Mouse (Mus musculus): ENCODE measurements at regions not wholly inside any gene's neighbourhood (a gene's known extent, or its start where the extent isn't known, plus 50 kb on each side); places are given as distances from the start of the nearest gene placed in this dataset.

- ATAC-seq (ENCODE audit: low FRiP score) (no peak), DNase-seq (ENCODE audit: low spot score) (no peak)
- WGBS: 93% methylated on average over 2 of the region's 2 CpGs
Measured at GRCm38 (mm10) chr16:52972811-52973210, 518.9 kb upstream of the Alcam start.

GRCm38 (mm10) chr16:52947679-52948078 lies 493.8 kb upstream of the Alcam start:
- DNase-seq (ENCODE audit: low spot score) (no peak), ATAC-seq (ENCODE audit: low FRiP score) (no peak)
- no peaks in the 10 kb centered on the region for H3K27me3 ChIP-seq (ENCODE audit: control insufficient read depth, insufficient read depth, low read length)
- no peak overlapping the region for H3K9ac ChIP-seq (ENCODE audit: low read depth, low read length)
- H3K4me3 ChIP-seq (ENCODE audit: low read depth, low read length): no peak overlapping the region
- no peaks in the 10 kb centered on the region for H3K9me3 ChIP-seq (ENCODE audit: control insufficient read depth, low read length)
- no peaks in the 10 kb centered on the region for H3K4me1 ChIP-seq (replicated peaks; ENCODE audit: control insufficient read depth, insufficient read depth, low read length)
- no peak overlapping the region for H3K4me2 ChIP-seq (replicated peaks; ENCODE audit: low read depth, low read length)
- 44% methylated on average over 4 of the region's 4 CpGs for WGBS
- H3K27ac ChIP-seq (ENCODE audit: low read depth, low read length): no peak overlapping the region
- no peaks in the 10 kb centered on the region for H3K36me3 ChIP-seq (ENCODE audit: control insufficient read depth, insufficient read depth, low read length)

More at GRCm38 (mm10) chr16:52972811-52973210, 518.9 kb upstream of the Alcam start:
- Histone ChIP-seq H3K4me2 (replicated peaks; ENCODE audit: low read depth, low read length) (no peak overlapping the region), H3K4me3 (ENCODE audit: low read depth, low read length) (no peak overlapping the region), H3K4me1 (replicated peaks; ENCODE audit: control insufficient read depth, insufficient read depth, low read length) (no peaks in the 10 kb centered on the region), H3K27me3 (ENCODE audit: control insufficient read depth, insufficient read depth, low read length) (no peaks in the 10 kb centered on the region), H3K27ac (ENCODE audit: low read depth, low read length) (no peak overlapping the region), H3K9me3 (ENCODE audit: control insufficient read depth, low read length) (no peaks in the 10 kb centered on the region), H3K9ac (ENCODE audit: low read depth, low read length) (no peak overlapping the region), H3K36me3 (ENCODE audit: control insufficient read depth, insufficient read depth, low read length) (no peaks in the 10 kb centered on the region)

- no peak for DNase-seq (ENCODE audit: low spot score)
- Histone ChIP-seq H3K9ac (ENCODE audit: low read depth, low read length) (no peak overlapping the region), H3K27me3 (ENCODE audit: control insufficient read depth, insufficient read depth, low read length) (no peaks in the 10 kb centered on the region), H3K4me1 (replicated peaks; ENCODE audit: control insufficient read depth, insufficient read depth, low read length) (no peaks in the 10 kb centered on the region), H3K27ac (ENCODE audit: low read depth, low read length) (no peak overlapping the region), H3K9me3 (ENCODE audit: control insufficient read depth, low read length) (no peaks in the 10 kb centered on the region), H3K4me2 (replicated peaks; ENCODE audit: low read depth, low read length) (no peak overlapping the region), H3K36me3 (ENCODE audit: control insufficient read depth, insufficient read depth, low read length) (no peaks in the 10 kb centered on the region), H3K4me3 (ENCODE audit: low read depth, low read length) (no peak overlapping the region)
- no peak for ATAC-seq (ENCODE audit: low FRiP score)
- 88% methylated on average over 1 of the region's 1 CpGs for WGBS
Measured at GRCm38 (mm10) chr16:52934749-52935148, 480.9 kb upstream of the Alcam start.

GRCm38 (mm10) chr16:52931978-52932377 lies 478.1 kb upstream of the Alcam start:
- no peaks in the 10 kb centered on the region for H3K36me3 ChIP-seq (ENCODE audit: control insufficient read depth, insufficient read depth, low read length)
- no peak for DNase-seq (ENCODE audit: low spot score)
- H3K9ac ChIP-seq (ENCODE audit: low read depth, low read length): no peak overlapping the region
- ATAC-seq (ENCODE audit: low FRiP score): no peak
- H3K4me2 ChIP-seq (replicated peaks; ENCODE audit: low read depth, low read length): no peak overlapping the region
- H3K27ac ChIP-seq (ENCODE audit: low read depth, low read length): no peak overlapping the region
- no peak overlapping the region for H3K4me3 ChIP-seq (ENCODE audit: low read depth, low read length)
- H3K9me3 ChIP-seq (ENCODE audit: control insufficient read depth, low read length): no peaks in the 10 kb centered on the region
- H3K4me1 ChIP-seq (replicated peaks; ENCODE audit: control insufficient read depth, insufficient read depth, low read length): no peaks in the 10 kb centered on the region
- 89% methylated on average over 3 of the region's 3 CpGs for WGBS
- H3K27me3 ChIP-seq (ENCODE audit: control insufficient read depth, insufficient read depth, low read length): no peaks in the 10 kb centered on the region

- Histone ChIP-seq H3K27ac (ENCODE audit: low read depth, low read length) (no peak overlapping the region), H3K9ac (ENCODE audit: low read depth, low read length) (no peak overlapping the region), H3K4me3 (ENCODE audit: low read depth, low read length) (no peak overlapping the region), H3K9me3 (ENCODE audit: control insufficient read depth, low read length) (no peaks in the 10 kb centered on the region), H3K36me3 (ENCODE audit: control insufficient read depth, insufficient read depth, low read length) (no peaks in the 10 kb centered on the region), H3K4me2 (replicated peaks; ENCODE audit: low read depth, low read length) (no peak overlapping the region), H3K27me3 (ENCODE audit: control insufficient read depth, insufficient read depth, low read length) (no peaks in the 10 kb centered on the region), H3K4me1 (replicated peaks; ENCODE audit: control insufficient read depth, insufficient read depth, low read length) (no peaks in the 10 kb centered on the region)
- ATAC-seq (ENCODE audit: low FRiP score): peak; percentile 92
- WGBS: 64% methylated on average over 14 of the region's 14 CpGs
- peak; percentile 45 for DNase-seq (ENCODE audit: low spot score)
Measured at GRCm38 (mm10) chr16:52892467-52893255, 438.8 kb upstream of the Alcam start.

GRCm38 (mm10) chr16:52879463-52880114 lies 425.7 kb upstream of the Alcam start:
- Histone ChIP-seq H3K27me3 (ENCODE audit: control insufficient read depth, insufficient read depth, low read length) (no peaks in the 10 kb centered on the region), H3K9ac (ENCODE audit: low read depth, low read length) (no peak overlapping the region), H3K4me2 (replicated peaks; ENCODE audit: low read depth, low read length) (no peak overlapping the region), H3K36me3 (ENCODE audit: control insufficient read depth, insufficient read depth, low read length) (no peaks in the 10 kb centered on the region), H3K4me1 (replicated peaks; ENCODE audit: control insufficient read depth, insufficient read depth, low read length) (no peaks in the 10 kb centered on the region), H3K4me3 (ENCODE audit: low read depth, low read length) (no peak overlapping the region), H3K9me3 (ENCODE audit: control insufficient read depth, low read length) (no peaks in the 10 kb centered on the region), H3K27ac (ENCODE audit: low read depth, low read length) (no peak overlapping the region)
- DNase-seq (ENCODE audit: low spot score) (no peak), ATAC-seq (ENCODE audit: low FRiP score) (no peak)
- WGBS: 82% methylated on average over 4 of the region's 4 CpGs

GRCm38 (mm10) chr16:52867833-52868232 lies 414.0 kb upstream of the Alcam start:
- 75% methylated on average over 6 of the region's 6 CpGs for WGBS
- H3K27ac ChIP-seq (ENCODE audit: low read depth, low read length): no peak overlapping the region
- ATAC-seq (ENCODE audit: low FRiP score): no peak
- no peak overlapping the region for H3K4me2 ChIP-seq (replicated peaks; ENCODE audit: low read depth, low read length)
- DNase-seq (ENCODE audit: low spot score): no peak
- no peaks in the 10 kb centered on the region for H3K4me1 ChIP-seq (replicated peaks; ENCODE audit: control insufficient read depth, insufficient read depth, low read length)
- no peaks in the 10 kb centered on the region for H3K27me3 ChIP-seq (ENCODE audit: control insufficient read depth, insufficient read depth, low read length)
- H3K9me3 ChIP-seq (ENCODE audit: control insufficient read depth, low read length): no peaks in the 10 kb centered on the region
- H3K4me3 ChIP-seq (ENCODE audit: low read depth, low read length): no peak overlapping the region
- no peaks in the 10 kb centered on the region for H3K36me3 ChIP-seq (ENCODE audit: control insufficient read depth, insufficient read depth, low read length)
- H3K9ac ChIP-seq (ENCODE audit: low read depth, low read length): no peak overlapping the region

GRCm38 (mm10) chr16:52863554-52863953 lies 409.7 kb upstream of the Alcam start:
- DNase-seq (ENCODE audit: low spot score) (no peak), ATAC-seq (ENCODE audit: low FRiP score) (no peak)
- Histone ChIP-seq H3K4me2 (replicated peaks; ENCODE audit: low read depth, low read length) (no peak overlapping the region), H3K27me3 (ENCODE audit: control insufficient read depth, insufficient read depth, low read length) (no peaks in the 10 kb centered on the region), H3K27ac (ENCODE audit: low read depth, low read length) (no peak overlapping the region), H3K36me3 (ENCODE audit: control insufficient read depth, insufficient read depth, low read length) (no peaks in the 10 kb centered on the region), H3K4me3 (ENCODE audit: low read depth, low read length) (no peak overlapping the region), H3K4me1 (replicated peaks; ENCODE audit: control insufficient read depth, insufficient read depth, low read length) (no peaks in the 10 kb centered on the region), H3K9ac (ENCODE audit: low read depth, low read length) (no peak overlapping the region), H3K9me3 (ENCODE audit: control insufficient read depth, low read length) (no peaks in the 10 kb centered on the region)
- WGBS: 89% methylated on average over 1 of the region's 1 CpGs

GRCm38 (mm10) chr16:52861263-52861662 lies 407.4 kb upstream of the Alcam start:
- 86% methylated on average over 6 of the region's 6 CpGs for WGBS
- Histone ChIP-seq H3K9ac (ENCODE audit: low read depth, low read length) (no peak overlapping the region), H3K27ac (ENCODE audit: low read depth, low read length) (no peak overlapping the region), H3K27me3 (ENCODE audit: control insufficient read depth, insufficient read depth, low read length) (no peaks in the 10 kb centered on the region), H3K36me3 (ENCODE audit: control insufficient read depth, insufficient read depth, low read length) (no peaks in the 10 kb centered on the region), H3K4me2 (replicated peaks; ENCODE audit: low read depth, low read length) (no peak overlapping the region), H3K4me1 (replicated peaks; ENCODE audit: control insufficient read depth, insufficient read depth, low read length) (no peaks in the 10 kb centered on the region), H3K4me3 (ENCODE audit: low read depth, low read length) (no peak overlapping the region), H3K9me3 (ENCODE audit: control insufficient read depth, low read length) (no peaks in the 10 kb centered on the region)
- ATAC-seq (ENCODE audit: low FRiP score): no peak; the same call in 1 of the 2 replicates
- no peak for DNase-seq (ENCODE audit: low spot score)
